Comparison of ENCODE assay signal across 32 mouse cellular contexts in the genomic region with DNA sequence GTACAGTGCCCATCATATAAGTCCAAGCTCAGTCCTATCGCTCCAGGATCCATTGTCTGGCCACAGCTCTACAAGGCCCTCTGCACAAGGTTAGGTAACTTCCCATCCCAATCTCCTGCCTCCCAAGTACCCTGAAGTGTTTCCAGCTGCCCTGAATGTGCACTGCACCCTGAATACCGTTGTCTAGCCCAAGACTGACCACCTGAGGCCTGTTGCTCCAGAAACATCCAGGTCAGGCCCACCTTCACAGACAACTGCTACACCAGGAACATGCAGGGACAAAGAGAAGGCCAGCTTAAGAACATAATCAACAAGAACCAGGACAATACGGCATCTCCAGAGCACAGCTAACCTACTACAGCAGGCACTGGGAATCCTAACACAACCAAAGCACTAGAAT. TPM values are rescaled to one million over a fixed set of nuclear protein-coding genes. Genes with fewer than 3 reads are reported as not detected.
A peak's percentile ranks its signal among the peaks of the same experiment; 100 is the strongest.
DNase-seq lines count a peak whose midpoint lies in the region; ATAC-seq lines count a peak whose summit lies in the region.
"Had no signal": no experiment of that assay in that cellular context is flagged by ENCODE, and none has a peak within 500 bp of the region (broad histone marks: within the 10 kb centered on the region; RNA-seq: fewer than 3 reads in every experiment).

No protein-coding gene starts in this region.

- 88% methylated on average over 3 of the region's 3 CpGs for WGBS in forebrain, embryonic 10.5 days
- WGBS in forebrain, embryonic 12.5 days: 84% methylated on average over 3 of the region's 3 CpGs
- 90% methylated on average over 3 of the region's 3 CpGs for WGBS in heart, embryonic 10.5 days
- 86% methylated on average over 3 of the region's 3 CpGs for WGBS in limb, embryonic 11.5 days
- 88% methylated on average over 3 of the region's 3 CpGs for WGBS in limb, embryonic 10.5 days
- 91% methylated on average over 3 of the region's 3 CpGs for WGBS in embryonic facial prominence, embryonic 10.5 days

- no peaks in the 10 kb centered on the region for H3K4me1 ChIP-seq in forebrain, embryonic 10.5 days
- H3K4me1 ChIP-seq in forebrain, embryonic 12.5 days: no peaks in the 10 kb centered on the region
- no peaks in the 10 kb centered on the region for H3K4me1 ChIP-seq in heart, embryonic 10.5 days
- no peaks in the 10 kb centered on the region for H3K4me1 ChIP-seq in limb, embryonic 11.5 days (ENCODE audit: control insufficient read depth, insufficient read depth, low read length)
- H3K4me1 ChIP-seq in limb, embryonic 10.5 days: no peaks in the 10 kb centered on the region
- no peaks in the 10 kb centered on the region for H3K4me1 ChIP-seq in embryonic facial prominence, embryonic 10.5 days
- H3K4me1 ChIP-seq: embryonic facial prominence, embryonic 13.5 days; embryonic facial prominence, embryonic 15.5 days had no signal

- no peaks in the 10 kb centered on the region for H3K9me3 ChIP-seq in forebrain, embryonic 10.5 days
- no peaks in the 10 kb centered on the region for H3K9me3 ChIP-seq in forebrain, embryonic 12.5 days
- H3K9me3 ChIP-seq in heart, embryonic 10.5 days: no peaks in the 10 kb centered on the region
- no peaks in the 10 kb centered on the region for H3K9me3 ChIP-seq in limb, embryonic 11.5 days (ENCODE audit: control insufficient read depth, low read length)
- no peaks in the 10 kb centered on the region for H3K9me3 ChIP-seq in limb, embryonic 10.5 days (replicated peaks)
- no peaks in the 10 kb centered on the region for H3K9me3 ChIP-seq in embryonic facial prominence, embryonic 10.5 days
- H3K9me3 ChIP-seq: embryonic facial prominence, embryonic 13.5 days; embryonic facial prominence, embryonic 15.5 days had no signal

- H3K27me3 ChIP-seq in forebrain, embryonic 10.5 days (ENCODE audit: poor library complexity, severe bottlenecking): no peaks in the 10 kb centered on the region
- H3K27me3 ChIP-seq in forebrain, embryonic 12.5 days: no peaks in the 10 kb centered on the region
- H3K27me3 ChIP-seq in heart, embryonic 10.5 days (ENCODE audit: insufficient read depth, poor library complexity, severe bottlenecking): no peaks in the 10 kb centered on the region
- no peaks in the 10 kb centered on the region for H3K27me3 ChIP-seq in limb, embryonic 11.5 days (ENCODE audit: control insufficient read depth, insufficient read depth, low read length)
- no peaks in the 10 kb centered on the region for H3K27me3 ChIP-seq in limb, embryonic 10.5 days (ENCODE audit: low read depth, poor library complexity, severe bottlenecking)
- H3K27me3 ChIP-seq in embryonic facial prominence, embryonic 10.5 days (replicated peaks; ENCODE audit: low read depth, poor library complexity, severe bottlenecking): no peaks in the 10 kb centered on the region
- H3K27me3 ChIP-seq: embryonic facial prominence, embryonic 13.5 days; embryonic facial prominence, embryonic 15.5 days had no signal

- H3K36me3 ChIP-seq in forebrain, embryonic 10.5 days (replicated peaks): no peaks in the 10 kb centered on the region
- H3K36me3 ChIP-seq in forebrain, embryonic 12.5 days (replicated peaks): no peaks in the 10 kb centered on the region
- no peaks in the 10 kb centered on the region for H3K36me3 ChIP-seq in heart, embryonic 10.5 days
- H3K36me3 ChIP-seq in limb, embryonic 11.5 days (ENCODE audit: control insufficient read depth, insufficient read depth, low read length): no peaks in the 10 kb centered on the region
- H3K36me3 ChIP-seq in limb, embryonic 10.5 days: no peaks in the 10 kb centered on the region
- no peaks in the 10 kb centered on the region for H3K36me3 ChIP-seq in embryonic facial prominence, embryonic 10.5 days (replicated peaks)
- H3K36me3 ChIP-seq: embryonic facial prominence, embryonic 13.5 days; embryonic facial prominence, embryonic 15.5 days; G1E had no signal

- intact Hi-C loops in heart, postnatal 10 days (cut with DNase I): no loop called here

- DNase-seq in forebrain, embryonic 10.5 days (ENCODE audit: extremely low spot score, low spot score): peak; percentile 9
- peak; percentile 64 for DNase-seq in heart, embryonic 10.5 days (ENCODE audit: low spot score)
- no peak for DNase-seq in heart, postnatal 10 days
- peak; percentile 17 for DNase-seq in limb, embryonic 11.5 days (ENCODE audit: low spot score)
- DNase-seq in limb, embryonic 10.5 days (ENCODE audit: low spot score): no peak
- DNase-seq in embryonic facial prominence, embryonic 10.5 days (ENCODE audit: low spot score): peak; percentile 3
- DNase-seq in embryo, embryonic 10.5 days (ENCODE audit: low spot score): no peak
- DNase-seq: adrenal gland, adult 8-10 months; adrenal gland, postnatal 25 days; B cell, adult 2 months; cerebellum, adult 11 months; cerebellum, adult 18-20 months; cerebellum, adult 8-10 months; cerebellum, adult 9-11 months; cerebellum, postnatal 14 days; cerebellum, postnatal 36 days had no signal

- no peak for ATAC-seq in forebrain, embryonic 12.5 days (ENCODE audit: low FRiP score)
- no peak for ATAC-seq in limb, embryonic 11.5 days (ENCODE audit: insufficient number of reproducible peaks, low FRiP score, low TSS enrichment, low read depth)
- ATAC-seq: activated CD4-positive, CD25-positive, alpha-beta regulatory T cell, adult 4 months; CD4-positive, CD25-positive, alpha-beta regulatory T cell, adult 4 months; forebrain, embryonic 14.5 days; forebrain, embryonic 16.5 days; Patski had no signal

- H3K27ac ChIP-seq in forebrain, embryonic 10.5 days: no peak overlapping the region
- no peak overlapping the region for H3K27ac ChIP-seq in forebrain, embryonic 12.5 days
- no peak overlapping the region for H3K27ac ChIP-seq in heart, embryonic 10.5 days
- H3K27ac ChIP-seq in limb, embryonic 11.5 days (replicated peaks; ENCODE audit: low read depth, low read length): no peak overlapping the region
- no peak overlapping the region for H3K27ac ChIP-seq in limb, embryonic 10.5 days
- no peak overlapping the region for H3K27ac ChIP-seq in embryonic facial prominence, embryonic 10.5 days (replicated peaks)
- H3K27ac ChIP-seq: embryonic facial prominence, embryonic 13.5 days; embryonic facial prominence, embryonic 15.5 days had no signal

- H3K4me2 ChIP-seq in forebrain, embryonic 12.5 days: no peak overlapping the region
- no peak overlapping the region for H3K4me2 ChIP-seq in limb, embryonic 11.5 days (ENCODE audit: low read depth, severe bottlenecking)
- H3K4me2 ChIP-seq: embryonic facial prominence, embryonic 13.5 days; embryonic facial prominence, embryonic 15.5 days had no signal

- no peak overlapping the region for H3K9ac ChIP-seq in forebrain, embryonic 12.5 days
- no peak overlapping the region for H3K9ac ChIP-seq in limb, embryonic 11.5 days (ENCODE audit: low read length)
- H3K9ac ChIP-seq: embryonic facial prominence, embryonic 13.5 days; embryonic facial prominence, embryonic 15.5 days had no signal

- H3K4me3 ChIP-seq in forebrain, embryonic 10.5 days: no peak overlapping the region
- no peak overlapping the region for H3K4me3 ChIP-seq in forebrain, embryonic 12.5 days (replicated peaks)
- H3K4me3 ChIP-seq in heart, embryonic 10.5 days: no peak overlapping the region
- H3K4me3 ChIP-seq in limb, embryonic 11.5 days (ENCODE audit: low read depth, low read length): no peak overlapping the region
- no peak overlapping the region for H3K4me3 ChIP-seq in limb, embryonic 10.5 days
- H3K4me3 ChIP-seq in embryonic facial prominence, embryonic 10.5 days: no peak overlapping the region
- H3K4me3 ChIP-seq: embryonic facial prominence, embryonic 13.5 days; embryonic facial prominence, embryonic 15.5 days; erythroblast, embryonic 14.5 days had no signal

RNA-seq across cellular contexts. Expression of a gene that starts 31.7 kb away (rescaled TPM):
- polyA plus RNA-seq in forebrain, embryonic 10.5 days (2016; fragmentation: Nextera tagmentation; extraction: Ambion mirVana): not detected in 2 replicates
- polyA plus RNA-seq in forebrain, embryonic 12.5 days (2016; fragmentation: Nextera tagmentation; extraction: Ambion mirVana): not detected in 2 replicates
- polyA plus RNA-seq in heart, embryonic 10.5 days (2016; fragmentation: Nextera tagmentation; extraction: Ambion mirVana): not detected in 2 replicates
- not detected for total RNA-seq in heart, postnatal 10 days (2021)
- not detected in 2 replicates for polyA plus RNA-seq in limb, embryonic 11.5 days (2014; fragmentation: Nextera tagmentation; extraction: Ambion mirVana)
- polyA plus RNA-seq in limb, embryonic 10.5 days (2016; fragmentation: Nextera tagmentation; extraction: Ambion mirVana): not detected in 2 replicates
- polyA plus RNA-seq in embryonic facial prominence, embryonic 10.5 days (2016; fragmentation: Nextera tagmentation; extraction: Ambion mirVana): not detected in 2 replicates
- total RNA-seq: CH12.LX; common myeloid progenitor, adult 5-6 weeks; G1E had no signal
- polyA plus RNA-seq: activated CD4-positive, CD25-positive, alpha-beta regulatory T cell, adult 4 months; brain, embryonic 14.5 days; CD4-positive, CD25-positive, alpha-beta regulatory T cell, adult 4 months; embryonic facial prominence, embryonic 11.5 days; embryonic facial prominence, embryonic 13.5 days; embryonic facial prominence, embryonic 15.5 days; erythroblast, embryonic 14.5 days; forebrain, embryonic 11.5 days; forebrain, embryonic 14.5 days; forebrain, embryonic 16.5 days; G1E; Patski had no signal

RNA-seq across cellular contexts. Expression of a gene that starts 31.7 kb away (rescaled TPM):
- polyA plus RNA-seq in forebrain, embryonic 10.5 days (2016; fragmentation: Nextera tagmentation; extraction: Ambion mirVana): not detected in 2 replicates
- polyA plus RNA-seq in forebrain, embryonic 12.5 days (2016; fragmentation: Nextera tagmentation; extraction: Ambion mirVana): not detected in 2 replicates
- not detected in 2 replicates for polyA plus RNA-seq in heart, embryonic 10.5 days (2016; fragmentation: Nextera tagmentation; extraction: Ambion mirVana)
- not detected for total RNA-seq in heart, postnatal 10 days (2021)
- polyA plus RNA-seq in limb, embryonic 11.5 days (2014; fragmentation: Nextera tagmentation; extraction: Ambion mirVana): not detected in 2 replicates
- not detected in 2 replicates for polyA plus RNA-seq in limb, embryonic 10.5 days (2016; fragmentation: Nextera tagmentation; extraction: Ambion mirVana)
- polyA plus RNA-seq in embryonic facial prominence, embryonic 10.5 days (2016; fragmentation: Nextera tagmentation; extraction: Ambion mirVana): not detected in 2 replicates
- total RNA-seq: CH12.LX; common myeloid progenitor, adult 5-6 weeks; G1E had no signal
- polyA plus RNA-seq: activated CD4-positive, CD25-positive, alpha-beta regulatory T cell, adult 4 months; brain, embryonic 14.5 days; CD4-positive, CD25-positive, alpha-beta regulatory T cell, adult 4 months; embryonic facial prominence, embryonic 11.5 days; embryonic facial prominence, embryonic 13.5 days; embryonic facial prominence, embryonic 15.5 days; erythroblast, embryonic 14.5 days; forebrain, embryonic 11.5 days; forebrain, embryonic 14.5 days; forebrain, embryonic 16.5 days; G1E had no signal

RNA-seq across cellular contexts. Expression of a gene that starts 36.5 kb away (rescaled TPM):
- not detected in 2 replicates for polyA plus RNA-seq in forebrain, embryonic 10.5 days (2016; fragmentation: Nextera tagmentation; extraction: Ambion mirVana)
- polyA plus RNA-seq in forebrain, embryonic 12.5 days (2016; fragmentation: Nextera tagmentation; extraction: Ambion mirVana): not detected in 2 replicates
- polyA plus RNA-seq in heart, embryonic 10.5 days (2016; fragmentation: Nextera tagmentation; extraction: Ambion mirVana): 0.08 and 0.09 TPM in 2 replicates
- 1 to 10 TPM in 1 of 2 experiments, under 1 TPM in 1; 0.84 to 2.4 TPM for total RNA-seq in heart, postnatal 10 days (2021)
- not detected in 2 replicates for polyA plus RNA-seq in limb, embryonic 11.5 days (2014; fragmentation: Nextera tagmentation; extraction: Ambion mirVana)
- polyA plus RNA-seq in limb, embryonic 10.5 days (2016; fragmentation: Nextera tagmentation; extraction: Ambion mirVana): not detected in 2 replicates
- not detected in 2 replicates for polyA plus RNA-seq in embryonic facial prominence, embryonic 10.5 days (2016; fragmentation: Nextera tagmentation; extraction: Ambion mirVana)
- total RNA-seq: CH12.LX; common myeloid progenitor, adult 5-6 weeks; G1E had no signal
- polyA plus RNA-seq: activated CD4-positive, CD25-positive, alpha-beta regulatory T cell, adult 4 months; CD4-positive, CD25-positive, alpha-beta regulatory T cell, adult 4 months; embryonic facial prominence, embryonic 13.5 days; erythroblast, embryonic 14.5 days; forebrain, embryonic 11.5 days; forebrain, embryonic 14.5 days; forebrain, embryonic 16.5 days; G1E had no signal

RNA-seq across cellular contexts. Expression of a gene that starts 55.6 kb away (rescaled TPM):
- not detected in 2 replicates for polyA plus RNA-seq in forebrain, embryonic 10.5 days (2016; fragmentation: Nextera tagmentation; extraction: Ambion mirVana)
- not detected in 2 replicates for polyA plus RNA-seq in forebrain, embryonic 12.5 days (2016; fragmentation: Nextera tagmentation; extraction: Ambion mirVana)
- not detected in 2 replicates for polyA plus RNA-seq in heart, embryonic 10.5 days (2016; fragmentation: Nextera tagmentation; extraction: Ambion mirVana)
- total RNA-seq in heart, postnatal 10 days (2021): not detected
- not detected in 2 replicates for polyA plus RNA-seq in limb, embryonic 11.5 days (2014; fragmentation: Nextera tagmentation; extraction: Ambion mirVana)
- polyA plus RNA-seq in limb, embryonic 10.5 days (2016; fragmentation: Nextera tagmentation; extraction: Ambion mirVana): not detected in 2 replicates
- not detected in 2 replicates for polyA plus RNA-seq in embryonic facial prominence, embryonic 10.5 days (2016; fragmentation: Nextera tagmentation; extraction: Ambion mirVana)
- total RNA-seq: adrenal gland, postnatal 25 days; adrenal gland, postnatal 4 days; CH12.LX; common myeloid progenitor, adult 5-6 weeks had no signal
- polyA plus RNA-seq: activated CD4-positive, CD25-positive, alpha-beta regulatory T cell, adult 4 months; brain, embryonic 14.5 days; CD4-positive, CD25-positive, alpha-beta regulatory T cell, adult 4 months; embryonic facial prominence, embryonic 11.5 days; embryonic facial prominence, embryonic 13.5 days; erythroblast, embryonic 14.5 days; forebrain, embryonic 11.5 days; forebrain, embryonic 14.5 days; forebrain, embryonic 16.5 days; G1E; Patski had no signal

Comparison
In these comparisons a context has a peak if more than half of its experiments do, and no peak if none do; other contexts are left out.
1. DNase-seq: peak in forebrain, embryonic 10.5 days (single experiment), heart, embryonic 10.5 days (single experiment), limb, embryonic 11.5 days (single experiment) and embryonic facial prominence, embryonic 10.5 days (single experiment); none in heart, postnatal 10 days (0 of 2), limb, embryonic 10.5 days (single experiment) and embryo, embryonic 10.5 days (single experiment).